Comparison of ENCODE assay signal across 8 mouse cellular contexts in the genomic region with DNA sequence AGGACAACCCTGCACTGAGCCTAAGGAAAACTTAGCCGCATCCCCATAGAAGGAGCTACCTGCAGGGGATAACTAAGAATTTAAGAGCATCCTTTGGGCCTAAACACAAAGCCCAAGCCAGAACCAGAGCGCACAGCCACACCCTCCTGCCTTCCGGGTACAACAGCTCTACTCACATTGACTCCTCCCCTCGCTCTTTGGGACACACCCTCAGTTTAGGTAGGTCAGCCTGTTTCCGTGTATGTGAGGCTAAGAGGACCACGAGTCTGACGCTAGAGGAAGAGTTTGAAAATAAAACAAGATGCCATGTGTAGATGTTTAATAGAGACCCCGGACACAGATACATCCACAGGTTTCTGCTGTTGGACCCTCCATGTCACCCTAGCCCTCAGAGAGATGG. TPM values are rescaled to one million over a fixed set of nuclear protein-coding genes. Genes with fewer than 3 reads are reported as not detected.
DNase-seq lines count a peak whose midpoint lies in the region; ATAC-seq and TF ChIP-seq lines count a peak whose summit lies in the region.

No protein-coding gene starts in this region.

- no peak overlapping the region for H3K9ac ChIP-seq in hindbrain, embryonic 15.5 days
- H3K9ac ChIP-seq in liver, embryonic 16.5 days (ENCODE audit: low read depth, low read length) = peak overlapping the region; percentile 59
- H3K9ac ChIP-seq in neural tube, embryonic 13.5 days = no peak overlapping the region

- H3K36me3 ChIP-seq in hindbrain, embryonic 15.5 days = no peaks in the 10 kb centered on the region
- no peaks in the 10 kb centered on the region for H3K36me3 ChIP-seq in liver, embryonic 16.5 days (ENCODE audit: control insufficient read depth, insufficient read depth)
- H3K36me3 ChIP-seq in neural tube, embryonic 13.5 days = no peaks in the 10 kb centered on the region

- H3K27me3 ChIP-seq in hindbrain, embryonic 15.5 days = peaks cover 6% of the 10 kb centered on the region
- H3K27me3 ChIP-seq in liver, embryonic 16.5 days (ENCODE audit: control insufficient read depth, insufficient read depth, low read depth, low read length) = peaks cover 6% of the 10 kb centered on the region; the same call in 1 of the 2 replicates
- H3K27me3 ChIP-seq in neural tube, embryonic 13.5 days = peaks cover 36% of the 10 kb centered on the region

- H3K4me1 ChIP-seq in bone marrow, adult 2 months (ENCODE audit: control insufficient read depth, insufficient read depth, low read length) = no peaks in the 10 kb centered on the region; the same call in 1 of the 2 replicates
- H3K4me1 ChIP-seq in hindbrain, embryonic 15.5 days (replicated peaks) = peaks cover 11% of the 10 kb centered on the region
- H3K4me1 ChIP-seq in liver, embryonic 16.5 days (ENCODE audit: control insufficient read depth, low read depth, low read length) = peaks cover 30% of the 10 kb centered on the region
- peaks cover 11% of the 10 kb centered on the region for H3K4me1 ChIP-seq in neural tube, embryonic 13.5 days (replicated peaks)

- no peaks in the 10 kb centered on the region for H3K9me3 ChIP-seq in hindbrain, embryonic 15.5 days
- no peaks in the 10 kb centered on the region for H3K9me3 ChIP-seq in liver, embryonic 16.5 days (replicated peaks; ENCODE audit: control insufficient read depth, low read length)
- H3K9me3 ChIP-seq in neural tube, embryonic 13.5 days = no peaks in the 10 kb centered on the region

- ATAC-seq in hindbrain, embryonic 15.5 days (ENCODE audit: low FRiP score, low read depth) = no peak
- peak; percentile 67 for ATAC-seq in liver, embryonic 16.5 days (ENCODE audit: low read depth)
- no peak for ATAC-seq in neural tube, embryonic 13.5 days (ENCODE audit: low read depth)

- peak overlapping the region; percentile 79 for H3K4me3 ChIP-seq in gastrocnemius, adult 2 months
- H3K4me3 ChIP-seq in bone marrow, adult 2 months (replicated peaks; ENCODE audit: control insufficient read depth, low read depth, low read length) = peak overlapping the region; percentile 91
- peak overlapping the region; percentile 38; the same call in 1 of the 2 replicates for H3K4me3 ChIP-seq in hindbrain, embryonic 15.5 days
- peak overlapping the region; percentile 64 for H3K4me3 ChIP-seq in liver, embryonic 16.5 days (ENCODE audit: low read depth, low read length)
- peak overlapping the region; percentile 41; the same call in 1 of the 2 replicates for H3K4me3 ChIP-seq in neural tube, embryonic 13.5 days

- peak overlapping the region; percentile 75 for H3K4me2 ChIP-seq in hindbrain, embryonic 15.5 days
- H3K4me2 ChIP-seq in liver, embryonic 16.5 days (ENCODE audit: low read depth, low read length) = peak overlapping the region; percentile 91
- H3K4me2 ChIP-seq in neural tube, embryonic 13.5 days = peak overlapping the region; percentile 68

- DNase-seq in gastrocnemius, adult 2 months = no peak
- no peak for DNase-seq in gastrocnemius, postnatal 14 days
- no peak for DNase-seq in left cerebral cortex, postnatal 36 days (ENCODE audit: low spot score in 2 of 2)
- no peak for DNase-seq in cerebellum, adult 8-10 months

- H3K27ac ChIP-seq in gastrocnemius, adult 2 months = peak overlapping the region; percentile 97
- H3K27ac ChIP-seq in bone marrow, adult 2 months (ENCODE audit: control insufficient read depth, insufficient read depth, low read depth, low read length, poor library complexity) = peak overlapping the region; percentile 83
- no peak overlapping the region for H3K27ac ChIP-seq in hindbrain, embryonic 15.5 days (replicated peaks)
- peak overlapping the region; percentile 73 for H3K27ac ChIP-seq in liver, embryonic 16.5 days (ENCODE audit: low read length)
- H3K27ac ChIP-seq in neural tube, embryonic 13.5 days (replicated peaks) = no peak overlapping the region

- no peak for TF ChIP-seq POLR2A in bone marrow, adult 2 months (IDR thresholded peaks at IDR 0.05; ENCODE audit: borderline replicate concordance, control insufficient read depth, low read depth, low read length)

- TF ChIP-seq CTCF in gastrocnemius, adult 2 months (IDR thresholded peaks at IDR 0.05) = no peak
- no peak for TF ChIP-seq CTCF in bone marrow, adult 2 months (IDR thresholded peaks at IDR 0.05; ENCODE audit: control insufficient read depth, insufficient read depth, low read length)

- intact Hi-C loops in gastrocnemius, adult 2 months (cut with DNase I) = loop anchor here (5.0 to 10.0 kb wide), 2 partner anchors 36 to 464 kb away; a partner anchor contains a TSS
- intact Hi-C loops in gastrocnemius, postnatal 14 days (cut with DNase I; ENCODE audit: low total_unique reads) = loop anchor here (5.0 kb wide), 1 partner anchor 316 kb away; no protein-coding TSS in a partner anchor
- intact Hi-C loops in left cerebral cortex, postnatal 36 days (cut with DNase I) = loop anchor here (10.0 kb wide), 1 partner anchor 604 kb away; a partner anchor contains a TSS

- WGBS in bone marrow, adult 2 months = 8% methylated on average over 8 of the region's 8 CpGs
- 29% methylated on average over 8 of the region's 8 CpGs for WGBS in hindbrain, embryonic 15.5 days
- 16% methylated on average over 8 of the region's 8 CpGs for WGBS in liver, embryonic 16.5 days (ENCODE audit: insufficient replicate concordance)
- WGBS in neural tube, embryonic 13.5 days = 23% methylated on average over 8 of the region's 8 CpGs

RNA-seq across cellular contexts. Expression of a gene that starts 1.0 kb away (rescaled TPM):
- 10 to 100 TPM; 32.6 to 48.1 TPM for total RNA-seq in gastrocnemius, adult 2 months (2021)
- total RNA-seq in gastrocnemius, postnatal 14 days (2021) = 10 to 100 TPM; 14.6 to 15.9 TPM
- polyA plus RNA-seq in bone marrow, adult 2 months (2011; ENCODE audit: insufficient read depth, insufficient read length, low replicate concordance, missing spikeins) = 16.9 and 46.9 TPM in 2 replicates
- 2.7 and 3.0 TPM in 2 replicates for polyA plus RNA-seq in hindbrain, embryonic 15.5 days (2015; fragmentation: Nextera tagmentation; extraction: Ambion mirVana)
- 8.4 and 9.9 TPM in 2 replicates for polyA plus RNA-seq in liver, embryonic 16.5 days (2015; fragmentation: Nextera tagmentation; extraction: Ambion mirVana)
- 1.8 and 2.4 TPM in 2 replicates for polyA plus RNA-seq in neural tube, embryonic 13.5 days (2015; fragmentation: Nextera tagmentation; extraction: Ambion mirVana)
- total RNA-seq in left cerebral cortex, postnatal 36 days (2021) = 1 to 10 TPM; 2.9 to 4.5 TPM

RNA-seq across cellular contexts. Expression of a gene that starts 7.1 kb away (rescaled TPM):
- 100 to 1,000 TPM in 1 of 2 experiments, 10 to 100 TPM in 1; 25.7 to 113 TPM for total RNA-seq in gastrocnemius, adult 2 months (2021)
- total RNA-seq in gastrocnemius, postnatal 14 days (2021) = 10 to 100 TPM; 17.2 to 23.8 TPM
- 2.5 and 7.0 TPM in 2 replicates for polyA plus RNA-seq in bone marrow, adult 2 months (2011; ENCODE audit: insufficient read depth, insufficient read length, low replicate concordance, missing spikeins)
- polyA plus RNA-seq in hindbrain, embryonic 15.5 days (2015; fragmentation: Nextera tagmentation; extraction: Ambion mirVana) = 10.9 and 13.7 TPM in 2 replicates
- 10.0 and 10.7 TPM in 2 replicates for polyA plus RNA-seq in liver, embryonic 16.5 days (2015; fragmentation: Nextera tagmentation; extraction: Ambion mirVana)
- polyA plus RNA-seq in neural tube, embryonic 13.5 days (2015; fragmentation: Nextera tagmentation; extraction: Ambion mirVana) = 8.7 and 9.2 TPM in 2 replicates
- total RNA-seq in left cerebral cortex, postnatal 36 days (2021) = 10 to 100 TPM in 1 of 2 experiments, 1 to 10 TPM in 1; 4.8 to 11.0 TPM

RNA-seq across cellular contexts. Expression of a gene that starts 49.4 kb away (rescaled TPM):
- total RNA-seq in gastrocnemius, adult 2 months (2021) = 10 to 100 TPM; 11.6 to 14.4 TPM
- total RNA-seq in gastrocnemius, postnatal 14 days (2021) = 10 to 100 TPM; 12.0 to 13.2 TPM
- polyA plus RNA-seq in bone marrow, adult 2 months (2011; ENCODE audit: insufficient read depth, insufficient read length, low replicate concordance, missing spikeins) = 18.2 and 30.2 TPM in 2 replicates
- polyA plus RNA-seq in hindbrain, embryonic 15.5 days (2015; fragmentation: Nextera tagmentation; extraction: Ambion mirVana) = 15.2 and 17.2 TPM in 2 replicates
- 2.9 TPM in 2 replicates for polyA plus RNA-seq in liver, embryonic 16.5 days (2015; fragmentation: Nextera tagmentation; extraction: Ambion mirVana)
- polyA plus RNA-seq in neural tube, embryonic 13.5 days (2015; fragmentation: Nextera tagmentation; extraction: Ambion mirVana) = 13.0 and 15.0 TPM in 2 replicates
- 10 to 100 TPM; 13.3 to 18.0 TPM for total RNA-seq in left cerebral cortex, postnatal 36 days (2021)

RNA-seq across cellular contexts. Expression of a gene that starts 51.7 kb away (rescaled TPM):
- 10 to 100 TPM; 37.9 to 49.6 TPM for total RNA-seq in gastrocnemius, adult 2 months (2021)
- 10 to 100 TPM; 41.9 to 49.8 TPM for total RNA-seq in gastrocnemius, postnatal 14 days (2021)
- not detected in 2 replicates for polyA plus RNA-seq in bone marrow, adult 2 months (2011; ENCODE audit: insufficient read depth, insufficient read length, low replicate concordance, missing spikeins)
- polyA plus RNA-seq in hindbrain, embryonic 15.5 days (2015; fragmentation: Nextera tagmentation; extraction: Ambion mirVana) = 9.1 and 9.4 TPM in 2 replicates
- polyA plus RNA-seq in liver, embryonic 16.5 days (2015; fragmentation: Nextera tagmentation; extraction: Ambion mirVana) = 0.07 and 0.18 TPM in 2 replicates
- 6.4 and 6.5 TPM in 2 replicates for polyA plus RNA-seq in neural tube, embryonic 13.5 days (2015; fragmentation: Nextera tagmentation; extraction: Ambion mirVana)
- 1 to 10 TPM; 4.6 to 5.0 TPM for total RNA-seq in left cerebral cortex, postnatal 36 days (2021)

RNA-seq across cellular contexts. Expression of a gene that starts 57.0 kb away (rescaled TPM):
- not detected for total RNA-seq in gastrocnemius, adult 2 months (2021)
- not detected for total RNA-seq in gastrocnemius, postnatal 14 days (2021)
- 0.83 TPM in 1 of 2 replicates, not detected in the other for polyA plus RNA-seq in bone marrow, adult 2 months (2011; ENCODE audit: insufficient read depth, insufficient read length, low replicate concordance, missing spikeins)
- polyA plus RNA-seq in hindbrain, embryonic 15.5 days (2015; fragmentation: Nextera tagmentation; extraction: Ambion mirVana) = 22.5 and 28.5 TPM in 2 replicates
- 0.02 and 0.04 TPM in 2 replicates for polyA plus RNA-seq in liver, embryonic 16.5 days (2015; fragmentation: Nextera tagmentation; extraction: Ambion mirVana)
- polyA plus RNA-seq in neural tube, embryonic 13.5 days (2015; fragmentation: Nextera tagmentation; extraction: Ambion mirVana) = 14.6 TPM in 2 replicates
- total RNA-seq in left cerebral cortex, postnatal 36 days (2021) = 100 to 1,000 TPM; 209 to 235 TPM

Comparison
In these comparisons a context has a peak if more than half of its experiments do, and no peak if none do; other contexts are left out.
1. H3K27ac ChIP-seq: peak in gastrocnemius, adult 2 months (single experiment), bone marrow, adult 2 months (single experiment) and liver, embryonic 16.5 days (single experiment); none in hindbrain, embryonic 15.5 days (single experiment) and neural tube, embryonic 13.5 days (single experiment).
2. H3K4me3 ChIP-seq: peak in every context shown above with its lines; median percentile 91 in bone marrow, adult 2 months; 79 in gastrocnemius, adult 2 months; 64 in liver, embryonic 16.5 days; 41 in neural tube, embryonic 13.5 days; 38 in hindbrain, embryonic 15.5 days.
3. Peak in every context shown above with its lines, with median percentiles within 50 percentile points of each other: H3K4me2 ChIP-seq.